Mouse (Mus musculus) olfactory bulb, adult 2 months (tissue): ENCODE results near the gene Tenm3.

ENCODE experiments used
- CTCF ChIP-seq: fragments of 200-500 bp; IDR thresholded peaks from 2 replicates; pipeline ENCODE4 v1.5.1; 2012; ENCODE audit warnings: low read depth, mild to moderate bottlenecking, low read length, moderate library complexity; ENCODE audit not compliant: insufficient read depth
- POLR2A ChIP-seq: fragments of 200-500 bp; IDR thresholded peaks from 2 replicates; pipeline ENCODE4 v1.6.1; 2012; ENCODE audit warnings: mild to moderate bottlenecking, low read depth, low read length, moderate library complexity; ENCODE audit not compliant: insufficient read depth

DNA sequence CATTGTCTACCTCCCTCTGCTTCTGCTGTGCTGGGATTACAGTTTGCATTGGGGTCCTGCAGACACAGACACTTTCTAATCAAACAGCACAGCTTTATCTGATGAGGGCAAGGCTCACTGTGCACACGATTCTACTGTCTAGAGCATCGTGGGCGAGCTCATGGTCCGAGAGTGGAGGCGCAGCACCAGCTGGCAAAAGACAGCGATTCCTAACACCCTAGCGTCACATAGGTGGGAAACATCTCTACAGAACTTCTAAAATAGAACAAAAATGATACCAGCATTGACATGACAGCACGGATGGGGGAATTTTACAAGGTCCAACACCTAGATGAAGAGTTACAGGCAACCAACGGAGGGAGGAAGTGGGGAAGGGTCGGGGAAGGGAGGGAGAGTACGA lies 561.9 kb downstream of the Tenm3 start:
- TF ChIP-seq CTCF, result no peak
- no peak for TF ChIP-seq POLR2A
